Mouse (Mus musculus) limb, embryonic 11.5 days (tissue): Measurements from ENCODE around the gene Dnajb6. TPM values are rescaled to one million over a fixed set of nuclear protein-coding genes. Genes with fewer than 3 reads are reported as not detected.
"Not testable (repeated sequence)": the region's sequence is repeated elsewhere in the genome, so short reads cannot be mapped to it uniquely, and the experiment has no call there.

Experiments
- ATAC-seq: fragments of 200-750 bp; cut with Nextera tagmentation; 2 replicates; pipeline ENCODE4 v1.8.0; 2017; ENCODE audit warnings: low read depth; ENCODE audit not compliant: insufficient number of reproducible peaks, low FRiP score, low TSS enrichment
- DNase-seq: peaks from one replicate; pipeline ENCODE4 v3.0.0-alpha.2; 2015; ENCODE audit warnings: low spot score
- H3K27ac ChIP-seq: fragments of 300-500 bp; sonication (generic); replicated peaks from 2 replicates; pipeline ENCODE4 v1.5.1; 2014; ENCODE audit warnings: low read depth, mild to moderate bottlenecking, low read length
- H3K27me3 ChIP-seq: fragments of 300-500 bp; sonication (generic); 2 replicates; pipeline ENCODE4 v1.6.1; 2014; ENCODE audit warnings: mild to moderate bottlenecking, low read length, mixed read lengths; ENCODE audit not compliant: control insufficient read depth, insufficient read depth
- H3K36me3 ChIP-seq: fragments of 300-500 bp; sonication (generic); 2 replicates; pipeline ENCODE4 v1.6.1; 2014; ENCODE audit warnings: mild to moderate bottlenecking, low read length, moderate library complexity, mixed read lengths; ENCODE audit not compliant: control insufficient read depth, insufficient read depth
- H3K4me1 ChIP-seq: fragments of 300-500 bp; sonication (generic); 2 replicates; pipeline ENCODE4 v1.6.1; 2014; ENCODE audit warnings: low read length, mixed read lengths; ENCODE audit not compliant: control insufficient read depth, insufficient read depth
- H3K4me2 ChIP-seq: fragments of 300-500 bp; sonication (generic); 2 replicates; pipeline ENCODE4 v1.6.1; 2014; ENCODE audit warnings: low read depth, mild to moderate bottlenecking, moderate library complexity; ENCODE audit not compliant: severe bottlenecking
- H3K4me3 ChIP-seq: fragments of 300-500 bp; sonication (generic); 2 replicates; pipeline ENCODE4 v1.5.1; 2014; ENCODE audit warnings: low read depth, low read length
- H3K9ac ChIP-seq: fragments of 300-500 bp; sonication (generic); 2 replicates; pipeline ENCODE4 v1.6.1; 2014; ENCODE audit warnings: mild to moderate bottlenecking, low read length
- H3K9me3 ChIP-seq: fragments of 300-500 bp; sonication (generic); 2 replicates; pipeline ENCODE4 v1.6.1; 2016; ENCODE audit warnings: low read length; ENCODE audit not compliant: control insufficient read depth
- WGBS: fragments of 180-500 bp; shearing (Covaris S2); extraction: QIAGEN DNeasy Blood & Tissue Kit; methylation state at CpG from one replicate; pipeline ENCODE4 v1.1.7; 2014; 5-methylcytosine and 5-hydroxymethylcytosine counted together
- polyA plus RNA-seq: library from polyadenylated mRNA; unstranded; fragments of >200 nt; fragmentation: Nextera tagmentation; extraction: Ambion mirVana; gene quantifications from 2 replicates; pipeline ENCODE4 v1.2.1, GENCODE M21; 2014

The Dnajb6 gene
- polyA plus RNA-seq, 1 experiment from 2014 or later, result 200 TPM

GRCm38 (mm10) chr5:29772651-29773330 is 37.3 kb downstream of the Dnajb6 start:
- Histone ChIP-seq H3K27me3 (no peaks in the 10 kb centered on the region), H3K36me3 (peaks cover 4% of the 10 kb centered on the region; the same call in 1 of the 2 replicates), H3K9me3 (no peaks in the 10 kb centered on the region), H3K4me2 (no peak overlapping the region), H3K4me1 (0 out of 2 replicates have a peak, but pooled peaks cover 2% of the 10 kb centered on the region), H3K27ac (no peak overlapping the region), H3K4me3 (no peak overlapping the region), H3K9ac (no peak overlapping the region)
- 75% methylated on average over 4 of the region's 4 CpGs for WGBS
- ATAC-seq, result no peak
- no peak for DNase-seq

GRCm38 (mm10) chr5:29773460-29774150 is 38.1 kb downstream of the Dnajb6 start:
- Histone ChIP-seq H3K4me2 (no peak overlapping the region), H3K9me3 (no peaks in the 10 kb centered on the region), H3K4me1 (0 out of 2 replicates have a peak, but pooled peaks cover 2% of the 10 kb centered on the region), H3K27ac (no peak overlapping the region), H3K9ac (no peak overlapping the region), H3K4me3 (no peak overlapping the region), H3K36me3 (peaks cover 4% of the 10 kb centered on the region; the same call in 1 of the 2 replicates), H3K27me3 (no peaks in the 10 kb centered on the region)
- 92% methylated on average over 13 of the region's 13 CpGs for WGBS
- ATAC-seq (no peak), DNase-seq (no peak)

- WGBS, result 96% methylated on average over 5 of the region's 5 CpGs
- H3K27ac ChIP-seq, result no peak overlapping the region
- H3K9ac ChIP-seq, result no peak overlapping the region
- ATAC-seq (no peak), DNase-seq (no peak)
- no peak overlapping the region for H3K4me3 ChIP-seq
- H3K27me3 ChIP-seq, result no peaks in the 10 kb centered on the region
- H3K36me3 ChIP-seq, result peaks cover 4% of the 10 kb centered on the region; the same call in 1 of the 2 replicates
- H3K4me1 ChIP-seq, result 0 out of 2 replicates have a peak, but pooled peaks cover 2% of the 10 kb centered on the region
- H3K4me2 ChIP-seq, result no peak overlapping the region
- no peaks in the 10 kb centered on the region for H3K9me3 ChIP-seq
Observed at GRCm38 (mm10) chr5:29775437-29775836, 39.9 kb downstream of the Dnajb6 start.

- Histone ChIP-seq H3K4me3 (no peak overlapping the region), H3K4me2 (no peak overlapping the region), H3K9me3 (no peaks in the 10 kb centered on the region), H3K4me1 (no peaks in the 10 kb centered on the region), H3K9ac (no peak overlapping the region), H3K27ac (no peak overlapping the region), H3K27me3 (no peaks in the 10 kb centered on the region), H3K36me3 (peaks cover 4% of the 10 kb centered on the region; the same call in 1 of the 2 replicates)
- DNase-seq (no peak), ATAC-seq (no peak)
- WGBS, result 95% methylated on average over 6 of the region's 6 CpGs
Observed at GRCm38 (mm10) chr5:29778029-29778428, 42.5 kb downstream of the Dnajb6 start.

- H3K27me3 ChIP-seq, DNase-seq, H3K4me1 ChIP-seq, H3K9me3 ChIP-seq, H3K4me2 ChIP-seq, H3K27ac ChIP-seq, H3K9ac ChIP-seq, ATAC-seq, H3K36me3 ChIP-seq, H3K4me3 ChIP-seq: not testable (repeated sequence)
- WGBS, result 89% methylated on average over 8 of the region's 9 CpGs
Observed at GRCm38 (mm10) chr5:29779733-29780132, 44.2 kb downstream of the Dnajb6 start.

DNA sequence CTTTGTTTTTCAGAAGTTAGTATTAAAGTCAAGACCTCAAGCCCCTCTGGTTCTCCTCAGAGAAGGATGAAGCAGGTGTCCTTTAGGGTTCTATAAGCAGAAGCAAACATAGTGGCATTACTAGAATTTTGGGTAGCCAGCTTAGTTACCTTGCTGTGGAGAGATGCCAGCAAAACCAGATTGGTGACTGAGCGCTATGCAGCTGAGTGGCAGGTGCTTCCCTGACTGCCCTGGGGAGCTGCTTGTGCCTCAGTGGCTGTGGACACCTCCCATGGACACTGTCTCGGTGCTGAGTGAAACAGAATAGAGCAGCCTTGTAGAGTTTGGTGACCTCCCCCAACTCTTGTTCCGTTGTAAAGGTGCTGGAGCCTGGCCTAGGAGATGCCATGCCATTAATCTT is 46.8 kb downstream of the Dnajb6 start:
- no peak overlapping the region for H3K4me3 ChIP-seq
- ATAC-seq, result no peak
- WGBS, result 91% methylated on average over 3 of the region's 3 CpGs
- no peak overlapping the region for H3K9ac ChIP-seq
- no peak overlapping the region for H3K4me2 ChIP-seq
- no peak for DNase-seq
- 0 out of 2 replicates have a peak, but pooled peaks cover 2% of the 10 kb centered on the region for H3K36me3 ChIP-seq
- no peaks in the 10 kb centered on the region for H3K4me1 ChIP-seq
- no peaks in the 10 kb centered on the region for H3K27me3 ChIP-seq
- no peak overlapping the region for H3K27ac ChIP-seq
- no peaks in the 10 kb centered on the region for H3K9me3 ChIP-seq

DNA sequence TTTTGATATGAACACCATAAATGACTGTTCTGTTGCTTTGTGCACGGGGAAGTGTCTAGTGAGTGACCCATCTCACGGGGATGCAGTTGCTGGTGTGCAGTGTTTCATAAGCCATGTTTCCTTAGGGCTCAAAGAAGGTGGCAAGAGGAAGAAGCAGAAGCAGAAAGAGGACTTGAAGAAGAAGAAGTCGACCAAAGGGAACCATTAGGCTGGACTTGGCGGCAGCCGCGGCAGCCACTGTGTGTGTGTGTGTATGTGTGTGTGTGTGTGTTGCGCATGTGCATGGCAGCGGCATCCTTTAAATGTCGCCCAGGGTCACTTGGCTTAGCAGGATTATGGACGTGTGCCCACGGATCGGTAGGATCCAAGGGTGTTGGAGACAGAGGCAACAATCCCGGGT is 49.4 kb downstream of the Dnajb6 start:
- not testable (repeated sequence) for H3K4me1 ChIP-seq, H3K36me3 ChIP-seq, H3K4me2 ChIP-seq, DNase-seq, ATAC-seq, H3K27ac ChIP-seq, H3K9ac ChIP-seq, H3K9me3 ChIP-seq, H3K27me3 ChIP-seq, H3K4me3 ChIP-seq
- 92% methylated on average over 8 of the region's 13 CpGs for WGBS

DNA sequence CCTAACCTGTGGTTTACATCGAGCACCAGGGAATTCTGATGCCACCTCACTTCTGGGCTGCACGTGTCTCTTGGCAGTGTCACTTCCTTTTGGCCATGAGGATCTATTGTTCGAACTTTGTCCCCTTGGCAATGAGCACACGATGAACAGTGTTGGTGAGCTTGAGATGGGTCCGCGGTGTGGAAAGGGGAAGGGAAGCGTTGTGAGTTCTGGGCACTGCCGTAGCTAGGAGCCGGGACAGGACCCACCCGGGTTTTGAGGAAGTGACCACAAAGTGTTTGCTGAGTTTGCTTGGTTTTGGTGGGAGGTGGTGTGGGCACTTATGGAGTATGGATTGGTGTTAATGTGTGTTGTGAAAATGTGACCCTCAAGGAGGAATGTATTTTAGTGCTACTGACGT is 50.5 kb downstream of the Dnajb6 start:
- H3K4me2 ChIP-seq, DNase-seq, H3K4me1 ChIP-seq, H3K9ac ChIP-seq, H3K27me3 ChIP-seq, H3K36me3 ChIP-seq, H3K27ac ChIP-seq, H3K9me3 ChIP-seq, ATAC-seq, H3K4me3 ChIP-seq: not testable (repeated sequence)
- 92% methylated on average over 1 of the region's 11 CpGs for WGBS
